Mouse (Mus musculus) midbrain, embryonic 15.5 days (tissue): ENCODE data around the gene Hist1h4i. TPM values are rescaled to one million over a fixed set of nuclear protein-coding genes. Genes with fewer than 3 reads are reported as not detected.
"Not testable (repeated sequence)": the region's sequence is repeated elsewhere in the genome, so short reads cannot be mapped to it uniquely, and the experiment has no call there.

Experiments
- ATAC-seq: fragments of 200-750 bp; cut with Nextera tagmentation; replicated peaks from 2 replicates; pipeline ENCODE4 v1.8.0; 2017; ENCODE audit warnings: moderate TSS enrichment
- H3K27ac ChIP-seq: fragments of 300-500 bp; sonication (generic); 2 replicates; pipeline ENCODE4 v1.5.1; 2015; ENCODE audit warnings: mild to moderate bottlenecking, inconsistent platforms
- H3K27me3 ChIP-seq: fragments of 300-500 bp; sonication (generic); replicated peaks from 2 replicates; pipeline ENCODE4 v1.6.1; 2015; ENCODE audit warnings: inconsistent platforms
- H3K36me3 ChIP-seq: fragments of 300-500 bp; sonication (generic); replicated peaks from 2 replicates; pipeline ENCODE4 v1.6.1; 2015; ENCODE audit warnings: inconsistent platforms
- H3K4me1 ChIP-seq: fragments of 300-500 bp; sonication (generic); 2 replicates; pipeline ENCODE4 v1.6.1; 2015; ENCODE audit warnings: inconsistent platforms
- H3K4me2 ChIP-seq: fragments of 300-500 bp; sonication (generic); 2 replicates; pipeline ENCODE4 v1.6.1; 2015; ENCODE audit warnings: inconsistent platforms, mild to moderate bottlenecking, moderate library complexity
- H3K4me3 ChIP-seq: fragments of 300-500 bp; sonication (generic); 2 replicates; pipeline ENCODE4 v1.5.1; 2015; ENCODE audit warnings: mild to moderate bottlenecking, inconsistent platforms
- H3K9ac ChIP-seq: fragments of 300-500 bp; sonication (generic); 2 replicates; pipeline ENCODE4 v1.6.1; 2015; ENCODE audit warnings: mild to moderate bottlenecking, inconsistent platforms
- H3K9me3 ChIP-seq: fragments of 300-500 bp; sonication (generic); 2 replicates; pipeline ENCODE4 v1.6.1; 2016; ENCODE audit warnings: inconsistent platforms
- WGBS: fragments of 180-500 bp; shearing (Covaris S2); methylation state at CpG from one replicate; pipeline ENCODE4 v1.1.7; 2015; ENCODE audit warnings: mixed read lengths; 5-methylcytosine and 5-hydroxymethylcytosine counted together
- polyA plus RNA-seq: library from polyadenylated mRNA; unstranded; fragments of >200 nt; fragmentation: Nextera tagmentation; extraction: Ambion mirVana; gene quantifications from 2 replicates; pipeline ENCODE4 v1.2.1, GENCODE M21; 2015

The Hist1h4i gene
- 5.7 and 7.7 TPM in 2 replicates for polyA plus RNA-seq

DNA sequence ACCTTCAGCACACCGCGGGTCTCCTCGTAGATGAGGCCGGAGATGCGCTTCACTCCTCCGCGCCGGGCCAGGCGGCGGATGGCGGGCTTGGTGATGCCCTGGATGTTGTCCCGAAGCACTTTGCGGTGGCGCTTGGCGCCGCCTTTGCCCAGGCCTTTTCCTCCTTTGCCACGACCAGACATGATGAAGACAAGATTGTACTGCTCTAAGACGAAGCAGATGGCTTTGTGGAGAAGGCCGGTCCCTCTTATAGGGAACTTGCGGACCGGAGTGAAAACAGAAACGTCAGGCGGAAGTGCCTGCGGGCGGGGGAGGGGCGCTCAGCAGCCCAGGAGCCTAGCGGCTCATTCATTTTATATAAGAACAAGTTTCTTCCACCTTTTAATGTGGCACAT, at the start of gene Hist1h4i:
Hist1h4i (minus strand) TSS at position 221 of the 395 bp plus-strand sequence.
- under 1% methylated on average over 27 of the region's 27 CpGs for WGBS
- H3K9me3 ChIP-seq, H3K36me3 ChIP-seq, H3K27me3 ChIP-seq: not testable (repeated sequence)
- H3K27ac ChIP-seq, result peak within 1 kb of the TSS; percentile 81
- ATAC-seq, result peak; percentile 55
- peak within 1 kb of the TSS; percentile 40 for H3K9ac ChIP-seq
- peaks cover 40% of the 10 kb centered on the region for H3K4me1 ChIP-seq
- H3K4me3 ChIP-seq, result peak within 1 kb of the TSS; percentile 44
- H3K4me2 ChIP-seq, result peak within 1 kb of the TSS; percentile 87

DNA sequence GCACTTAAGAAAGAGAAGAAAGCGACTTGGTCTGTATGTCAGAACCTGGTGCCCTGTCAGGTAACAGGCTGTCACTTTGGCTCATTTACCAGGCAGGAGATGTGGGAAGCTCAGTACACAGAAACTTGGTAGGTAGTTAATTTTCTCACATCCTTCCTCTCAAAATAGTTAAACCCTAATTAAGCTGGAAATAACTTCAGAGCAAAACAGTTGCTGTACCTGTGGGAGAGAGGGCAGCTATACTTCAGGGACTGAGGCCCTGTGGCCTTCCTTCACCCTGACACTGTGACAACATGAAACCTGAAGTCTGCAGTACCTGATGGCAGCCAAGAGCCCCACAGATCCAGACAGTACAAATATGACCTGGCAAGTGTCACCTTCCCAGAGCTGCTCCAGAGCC, 43.0 kb upstream of the Hist1h4i start, which contains the start of gene Vmn1r188:
Vmn1r188 (plus strand) TSS at position 301 of the 400 bp plus-strand sequence.
- not testable (repeated sequence) for H3K4me3 ChIP-seq, H3K36me3 ChIP-seq, H3K9me3 ChIP-seq, H3K4me2 ChIP-seq, H3K4me1 ChIP-seq, H3K9ac ChIP-seq, H3K27ac ChIP-seq, H3K27me3 ChIP-seq, ATAC-seq
- 92% methylated on average over 1 of the region's 1 CpGs for WGBS

DNA sequence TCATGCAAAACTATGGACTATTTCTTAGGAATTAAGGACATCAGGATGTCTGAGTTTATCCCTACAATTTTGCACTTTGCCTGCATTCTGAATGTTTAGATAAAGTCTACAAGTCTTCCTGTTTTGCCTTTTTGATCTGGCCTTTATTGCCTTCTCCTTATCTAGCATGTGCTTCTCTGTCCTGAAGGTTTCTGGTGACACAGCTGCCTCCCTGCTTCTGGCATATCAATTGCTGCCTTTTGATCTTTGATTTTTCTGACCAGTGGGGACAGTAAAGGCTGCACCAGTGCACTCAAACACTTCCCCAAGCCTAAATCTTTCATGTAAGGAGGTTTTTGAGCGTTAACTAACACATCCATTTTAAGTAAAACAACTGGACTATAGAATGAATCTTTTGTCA, 22.3 kb upstream of the Hist1h4i start:
- WGBS, result 63% methylated on average over 1 of the region's 1 CpGs

DNA sequence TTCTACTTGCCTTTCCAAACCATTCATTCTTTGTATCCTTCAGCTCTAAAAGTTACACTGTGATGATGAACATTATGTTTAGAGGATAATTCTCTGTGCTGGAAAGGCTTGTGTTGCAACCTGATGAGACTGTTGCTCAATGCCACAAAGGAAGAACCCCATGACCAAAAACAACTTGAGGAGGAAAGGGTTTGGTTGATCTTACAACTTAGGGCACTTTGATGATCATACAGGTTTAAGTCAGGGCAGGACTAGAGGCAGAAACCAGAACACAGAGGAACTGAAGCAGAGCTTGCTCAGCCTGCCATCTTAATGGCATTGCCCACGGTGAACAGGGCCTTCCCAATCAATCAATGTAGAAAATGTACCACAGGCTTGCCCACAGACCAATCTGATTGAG, 20.3 kb upstream of the Hist1h4i start:
- no peak for ATAC-seq
- 93% methylated on average over 1 of the region's 1 CpGs for WGBS
- no peak overlapping the region for H3K27ac ChIP-seq

More for the DNA sequence above, 22.3 kb upstream of the Hist1h4i start:
- Histone ChIP-seq H3K36me3 (no peaks in the 10 kb centered on the region), H3K27me3 (no peaks in the 10 kb centered on the region), H3K4me3 (no peak overlapping the region), H3K4me2 (no peak overlapping the region), H3K4me1 (no peaks in the 10 kb centered on the region), H3K9me3 (0 out of 2 replicates have a peak, but pooled peaks cover 4% of the 10 kb centered on the region), H3K27ac (no peak overlapping the region), H3K9ac (no peak overlapping the region)
- no peak for ATAC-seq

DNA sequence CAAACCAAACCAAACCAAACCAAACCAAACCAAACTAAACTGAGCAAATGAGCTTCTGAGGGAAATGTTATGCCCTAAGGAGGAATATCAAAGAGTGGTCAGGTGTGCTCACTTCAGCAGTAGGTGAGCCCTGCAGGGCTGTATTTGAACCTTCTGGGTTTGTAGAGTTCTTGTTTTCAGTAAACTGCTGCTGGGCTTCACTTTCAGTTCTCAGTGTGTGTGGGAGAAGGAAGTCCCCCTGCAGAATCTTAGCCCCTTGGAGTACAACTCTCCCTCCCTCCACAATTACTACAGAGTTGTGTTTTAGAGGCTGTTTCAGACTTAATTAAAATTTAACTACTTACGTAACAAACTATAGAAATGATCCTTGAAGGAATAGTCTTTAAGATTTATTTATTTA, 12.6 kb upstream of the Hist1h4i start:
- no peak overlapping the region for H3K4me3 ChIP-seq
- no peaks in the 10 kb centered on the region for H3K9me3 ChIP-seq
- H3K9ac ChIP-seq, result no peak overlapping the region
- no peaks in the 10 kb centered on the region for H3K36me3 ChIP-seq
- no peak overlapping the region for H3K27ac ChIP-seq
- WGBS, result 94% methylated on average over 1 of the region's 1 CpGs
- no peaks in the 10 kb centered on the region for H3K27me3 ChIP-seq
- peaks cover 7% of the 10 kb centered on the region for H3K4me1 ChIP-seq
- H3K4me2 ChIP-seq, result no peak overlapping the region
- no peak for ATAC-seq

More for the DNA sequence above, 20.3 kb upstream of the Hist1h4i start:
- Histone ChIP-seq H3K9ac (no peak overlapping the region), H3K4me1 (no peaks in the 10 kb centered on the region), H3K27me3 (no peaks in the 10 kb centered on the region), H3K4me3 (no peak overlapping the region), H3K4me2 (no peak overlapping the region), H3K9me3 (0 out of 2 replicates have a peak, but pooled peaks cover 2% of the 10 kb centered on the region), H3K36me3 (no peaks in the 10 kb centered on the region)

DNA sequence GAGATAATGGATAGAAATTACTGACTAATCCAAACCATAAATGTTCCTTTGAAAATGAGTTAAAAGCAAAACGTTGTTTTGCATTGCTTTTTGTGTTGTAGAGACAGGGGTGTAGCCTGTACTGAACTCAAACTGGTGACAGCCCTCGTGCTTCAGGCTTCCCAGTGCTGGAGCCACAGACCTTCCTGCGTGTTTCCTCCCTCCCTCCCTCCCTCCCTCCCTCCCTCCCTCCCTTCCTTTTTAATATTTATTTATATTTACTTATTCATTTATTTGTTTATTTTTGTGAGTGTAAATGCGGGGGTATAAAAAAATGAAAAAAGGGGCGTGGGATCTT, 10.3 kb upstream of the Hist1h4i start:
- Histone ChIP-seq H3K4me3 (peak overlapping the region; percentile 65), H3K4me1 (peaks cover 7% of the 10 kb centered on the region), H3K27ac (peak overlapping the region; percentile 91), H3K36me3 (no peaks in the 10 kb centered on the region), H3K9ac (peak overlapping the region; percentile 55), H3K9me3 (no peaks in the 10 kb centered on the region), H3K4me2 (peak overlapping the region; percentile 70), H3K27me3 (no peaks in the 10 kb centered on the region)
- peak; percentile 56; the same call in 1 of the 2 replicates for ATAC-seq
- WGBS, result 13% methylated on average over 5 of the region's 5 CpGs

DNA sequence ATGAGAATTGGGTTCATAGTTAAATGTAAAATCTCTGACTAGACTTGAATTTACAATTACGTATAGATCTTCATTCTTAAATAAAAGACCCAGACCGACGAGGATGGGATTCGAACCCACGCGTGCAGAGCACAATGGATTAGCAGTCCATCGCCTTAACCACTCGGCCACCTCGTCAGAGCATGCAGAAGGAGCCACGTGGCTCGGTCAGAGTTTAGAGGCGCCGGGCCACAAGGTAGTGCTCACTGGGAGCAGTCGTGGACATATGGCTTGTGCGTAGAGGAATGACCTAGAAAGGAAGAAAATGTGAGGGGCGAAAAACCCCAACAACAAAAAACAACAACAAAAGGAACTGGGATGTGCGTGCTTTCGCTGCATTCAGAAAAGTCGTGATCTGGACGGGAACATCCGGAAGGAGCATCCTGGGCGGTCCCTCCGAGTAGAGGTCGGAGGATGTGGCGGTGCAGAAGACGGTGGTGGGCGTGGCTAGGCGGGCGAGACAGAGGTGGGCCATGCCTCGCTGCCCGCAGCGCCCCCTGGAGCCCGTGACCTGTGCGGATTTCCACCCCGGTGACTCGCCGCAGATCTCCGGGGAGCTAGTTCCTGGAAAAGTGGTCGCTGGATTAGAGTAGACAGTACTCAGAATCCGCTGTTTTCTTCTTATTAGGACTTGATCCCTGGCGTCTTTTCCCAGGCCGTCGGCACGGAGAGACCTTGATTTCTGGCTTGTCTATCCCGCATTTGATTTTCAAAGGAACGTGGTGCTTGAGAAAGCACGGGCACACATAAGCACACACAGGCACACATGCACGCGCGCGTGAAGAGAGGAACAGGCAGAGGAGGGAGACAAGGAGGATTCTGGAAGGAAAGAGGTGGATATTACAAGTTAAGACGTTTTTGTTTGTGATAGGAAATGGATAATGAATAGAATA, 9.7 kb upstream of the Hist1h4i start:
- peak overlapping the region; percentile 55 for H3K9ac ChIP-seq
- peak; percentile 96 for ATAC-seq
- peak overlapping the region; percentile 91 for H3K27ac ChIP-seq
- H3K4me1 ChIP-seq, result peaks cover 7% of the 10 kb centered on the region
- H3K27me3 ChIP-seq, result no peaks in the 10 kb centered on the region
- peak overlapping the region; percentile 65 for H3K4me3 ChIP-seq
- no peaks in the 10 kb centered on the region for H3K9me3 ChIP-seq
- peak overlapping the region; percentile 70 for H3K4me2 ChIP-seq
- WGBS, result under 1% methylated on average over 52 of the region's 52 CpGs
- no peaks in the 10 kb centered on the region for H3K36me3 ChIP-seq

DNA sequence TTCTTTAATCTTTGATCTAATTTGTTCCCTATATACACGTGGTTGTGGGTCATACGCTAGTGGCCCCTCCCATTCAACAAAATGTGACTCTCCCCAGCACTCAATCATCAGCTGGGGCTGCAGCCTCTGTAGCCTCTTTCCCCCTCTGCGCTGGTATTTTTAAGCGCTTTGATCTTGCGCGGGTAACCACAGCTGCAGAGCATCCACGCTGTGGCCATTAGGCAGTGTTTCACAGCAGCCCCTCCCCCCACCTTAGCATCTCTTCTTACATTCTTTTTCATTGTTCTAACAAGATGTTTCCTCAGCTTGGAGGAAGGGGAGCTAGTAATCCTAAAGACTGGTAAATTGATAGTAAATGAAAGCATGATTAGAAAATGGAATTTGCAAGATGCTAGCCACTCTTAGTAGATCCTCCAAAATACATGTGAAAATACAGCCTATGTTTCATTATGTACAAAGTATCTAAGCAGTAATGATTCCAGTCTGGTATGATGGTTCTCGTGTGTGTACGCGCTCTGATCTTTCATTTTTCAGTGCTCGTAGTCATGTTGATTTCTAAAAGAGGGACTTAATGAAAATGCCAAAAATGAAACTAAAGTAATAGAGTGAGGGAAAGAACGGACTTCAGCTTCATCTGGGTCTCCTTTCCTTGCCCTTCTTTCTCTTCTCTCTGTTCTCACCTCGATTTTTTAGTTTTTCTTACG, 8.7 kb upstream of the Hist1h4i start:
- peak overlapping the region; percentile 70 for H3K4me2 ChIP-seq
- no peaks in the 10 kb centered on the region for H3K27me3 ChIP-seq
- H3K9ac ChIP-seq, result peak overlapping the region; percentile 55
- H3K4me3 ChIP-seq, result peak overlapping the region; percentile 65
- H3K4me1 ChIP-seq, result peaks cover 7% of the 10 kb centered on the region
- peak; percentile 41 for ATAC-seq
- 2% methylated on average over 14 of the region's 14 CpGs for WGBS
- no peaks in the 10 kb centered on the region for H3K36me3 ChIP-seq
- H3K27ac ChIP-seq, result peak overlapping the region; percentile 91
- H3K9me3 ChIP-seq, result no peaks in the 10 kb centered on the region

DNA sequence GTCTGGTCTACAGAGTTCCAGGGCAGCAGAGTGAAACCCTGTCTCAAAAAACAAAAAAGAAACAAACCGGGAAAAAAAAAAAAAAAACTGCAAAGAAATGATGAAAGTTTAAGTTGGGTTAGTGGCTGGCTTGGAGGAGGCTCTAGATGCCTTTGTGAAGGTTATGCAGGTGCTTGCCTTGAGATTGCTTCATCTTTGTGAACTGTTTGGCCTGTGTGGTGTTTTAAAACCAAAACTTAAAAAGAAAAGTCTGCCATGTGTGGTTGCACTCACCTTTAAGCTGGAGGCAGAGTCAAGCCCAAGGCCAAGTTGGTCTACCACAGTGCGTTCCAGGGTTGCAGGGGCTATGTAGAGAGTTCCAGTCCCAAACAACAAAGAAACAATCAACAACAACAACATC, 7.9 kb upstream of the Hist1h4i start:
- Histone ChIP-seq H3K27ac (no peak overlapping the region), H3K36me3 (no peaks in the 10 kb centered on the region), H3K27me3 (no peaks in the 10 kb centered on the region), H3K4me1 (peaks cover 10% of the 10 kb centered on the region), H3K4me3 (no peak overlapping the region), H3K9me3 (no peaks in the 10 kb centered on the region), H3K4me2 (no peak overlapping the region), H3K9ac (no peak overlapping the region)
- 85% methylated on average over 2 of the region's 2 CpGs for whole genome bisulfite sequencing
- ATAC-seq, result no peak

DNA sequence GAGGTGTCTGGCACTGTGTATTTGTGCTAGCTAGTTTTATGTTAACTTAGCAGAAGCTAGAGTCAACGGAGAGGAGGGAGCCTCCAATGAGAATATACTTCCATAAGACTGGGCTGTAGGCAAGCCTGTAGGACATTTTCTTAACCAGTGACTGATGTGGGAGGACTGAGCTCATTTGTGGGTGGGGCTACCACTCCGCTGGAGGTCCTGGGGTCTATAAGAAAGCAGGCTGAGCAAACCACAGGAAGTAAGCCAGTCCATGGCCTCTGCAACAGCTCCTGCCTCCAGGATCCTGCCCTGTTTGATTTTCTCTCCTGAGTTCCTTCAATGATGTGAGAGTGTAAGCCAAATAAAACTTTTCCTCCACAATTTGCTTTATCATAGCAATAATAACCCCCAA, 4.1 kb upstream of the Hist1h4i start:
- H3K9ac ChIP-seq, result no peak overlapping the region
- H3K36me3 ChIP-seq, result no peaks in the 10 kb centered on the region
- H3K4me1 ChIP-seq, result peaks cover 35% of the 10 kb centered on the region
- no peak overlapping the region for H3K27ac ChIP-seq
- H3K4me2 ChIP-seq, result no peak overlapping the region
- H3K4me3 ChIP-seq, result no peak overlapping the region
- WGBS, result 69% methylated on average over 2 of the region's 2 CpGs
- no peaks in the 10 kb centered on the region for H3K27me3 ChIP-seq
- H3K9me3 ChIP-seq, result no peaks in the 10 kb centered on the region
- ATAC-seq, result no peak

DNA sequence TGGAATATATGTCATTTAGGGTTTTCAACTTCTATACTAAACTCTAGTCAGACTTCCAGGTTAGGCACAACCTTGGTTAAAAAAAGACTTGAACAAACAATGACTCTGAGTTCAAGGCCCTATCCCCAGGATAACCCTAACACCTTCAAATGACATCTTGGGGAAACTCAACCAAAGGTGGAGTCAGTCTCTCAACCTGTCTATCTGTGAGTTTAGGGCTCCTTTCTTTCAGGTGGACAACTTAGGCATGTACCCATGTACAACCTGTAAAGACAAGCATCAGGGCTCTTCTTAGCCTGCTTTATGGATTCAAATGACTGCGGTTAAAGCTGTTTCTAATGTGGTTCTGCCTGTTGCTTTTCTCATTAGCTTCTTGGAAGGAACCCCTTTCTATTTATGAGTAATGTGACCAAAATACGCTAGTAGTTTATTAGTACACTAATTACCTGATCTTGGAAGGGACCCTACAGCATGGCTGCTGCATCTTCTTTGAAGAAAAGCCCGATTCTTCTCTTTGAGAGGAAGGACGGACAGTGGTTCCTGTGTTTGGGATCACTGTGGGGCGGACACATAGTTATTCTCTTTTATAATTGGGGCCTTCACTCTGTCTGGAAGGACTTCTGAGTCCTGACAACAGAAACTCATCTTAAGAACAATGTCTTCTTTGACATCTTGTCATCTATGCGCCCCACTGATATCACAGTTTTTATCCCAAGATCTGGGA, 3.4 kb upstream of the Hist1h4i start:
- Histone ChIP-seq H3K27me3 (no peaks in the 10 kb centered on the region), H3K9ac (no peak overlapping the region), H3K9me3 (no peaks in the 10 kb centered on the region), H3K4me1 (peaks cover 37% of the 10 kb centered on the region), H3K36me3 (no peaks in the 10 kb centered on the region), H3K4me2 (peak overlapping the region; percentile 87; the same call in 1 of the 2 replicates), H3K27ac (peak overlapping the region; percentile 85; the same call in 1 of the 2 replicates), H3K4me3 (no peak overlapping the region)
- 90% methylated on average over 6 of the region's 6 CpGs for WGBS
- no peak for ATAC-seq
